Mouse (Mus musculus) kidney, adult 2 months (tissue): ENCODE data around the gene Pcgf6.

ENCODE experiments used
- CTCF ChIP-seq: fragments of 200-500 bp; conservative IDR thresholded peaks from 2 replicates; pipeline ENCODE4 v1.5.1; 2011; ENCODE audit warnings: low read depth, mild to moderate bottlenecking, control low read depth, low read length, moderate library complexity, mixed read lengths; ENCODE audit not compliant: insufficient read depth, insufficient read length
- POLR2A ChIP-seq: fragments of 200-500 bp; IDR thresholded peaks from one replicate; pipeline ENCODE4 v1.6.1; 2011; ENCODE audit warnings: low read depth, low read length, control low read depth

DNA sequence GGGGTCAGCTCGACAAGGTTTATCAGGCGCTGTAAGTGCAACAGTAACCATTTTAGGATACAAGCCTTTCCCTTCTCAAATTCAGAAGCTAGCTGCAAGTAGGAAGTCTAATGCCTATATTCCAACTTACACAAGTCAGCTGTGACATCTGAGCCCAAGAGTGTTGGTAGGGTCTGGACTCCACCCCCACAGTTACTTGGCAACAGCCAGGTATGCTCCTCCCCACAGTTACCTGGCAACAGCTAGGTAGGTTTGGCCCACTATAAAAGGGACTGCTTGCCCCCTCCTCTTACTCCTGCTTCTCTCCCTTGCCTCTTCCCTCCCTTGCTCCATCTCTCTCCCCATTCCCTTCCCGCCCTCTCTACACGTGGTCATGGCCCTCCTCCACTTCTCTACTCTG lies 1.6 kb downstream of the Pcgf6 start:
- TF ChIP-seq POLR2A: no peak
- no peak for TF ChIP-seq CTCF
